Mouse (Mus musculus) thymus, adult 2 months (tissue): ENCODE data around the gene Wdfy3. TPM values are rescaled to one million over a fixed set of nuclear protein-coding genes. Genes with fewer than 3 reads are reported as not detected.

Experiments used
- DNase-seq: peaks from one replicate; pipeline ENCODE4 v3.0.0; 2021
- H3K27ac ChIP-seq: fragments of 200-500 bp; 2 replicates; pipeline ENCODE4 v1.5.1; 2012; ENCODE audit warnings: low read length, control low read depth; ENCODE audit not compliant: control insufficient read depth, insufficient read depth
- H3K27me3 ChIP-seq: fragments of 200-500 bp; 2 replicates; pipeline ENCODE4 v1.6.1; 2012; ENCODE audit warnings: mild to moderate bottlenecking, low read length, moderate library complexity, mixed read lengths; ENCODE audit not compliant: control insufficient read depth, insufficient read depth
- H3K36me3 ChIP-seq: fragments of 200-500 bp; 2 replicates; pipeline ENCODE4 v1.6.1; 2012; ENCODE audit warnings: mild to moderate bottlenecking, low read length, moderate library complexity; ENCODE audit not compliant: control insufficient read depth, insufficient read depth
- H3K4me1 ChIP-seq: fragments of 200-500 bp; replicated peaks from 2 replicates; pipeline ENCODE4 v1.6.1; 2012; ENCODE audit warnings: low read length; ENCODE audit not compliant: control insufficient read depth, insufficient read depth
- H3K4me3 ChIP-seq: fragments of 200-500 bp; 2 replicates; pipeline ENCODE4 v1.5.1; 2012; ENCODE audit warnings: mild to moderate bottlenecking, low read length, control low read depth, moderate library complexity; ENCODE audit not compliant: control insufficient read depth, insufficient read depth
- CTCF ChIP-seq: fragments of 200-500 bp; IDR thresholded peaks from 2 replicates; pipeline ENCODE4 v1.5.1; 2012; ENCODE audit warnings: mild to moderate bottlenecking, control low read depth, low read length, moderate library complexity, borderline replicate concordance; ENCODE audit not compliant: control insufficient read depth, poor library complexity, insufficient read depth; ENCODE audit errors: extremely low read depth
- POLR2A ChIP-seq: fragments of 200-500 bp; IDR thresholded peaks from 2 replicates; pipeline ENCODE4 v1.6.1; 2012; ENCODE audit warnings: mild to moderate bottlenecking, low read length, control low read depth, moderate library complexity; ENCODE audit not compliant: control insufficient read depth, poor library complexity, insufficient read depth; ENCODE audit errors: extremely low read depth
- WGBS: fragments of 180-500 bp; shearing (Covaris S2); methylation state at CpG from one replicate; pipeline ENCODE4 v1.1.7; 2018; 5-methylcytosine and 5-hydroxymethylcytosine counted together
- polyA plus RNA-seq: library from polyadenylated mRNA; depleted of rRNA; stranded (reverse); fragments of >200 nt; gene quantifications from 2 replicates; pipeline ENCODE4 v1.2.3, GENCODE M21; 2012

Gene Wdfy3
- polyA plus RNA-seq, 1 experiment = 6.8 TPM

DNA sequence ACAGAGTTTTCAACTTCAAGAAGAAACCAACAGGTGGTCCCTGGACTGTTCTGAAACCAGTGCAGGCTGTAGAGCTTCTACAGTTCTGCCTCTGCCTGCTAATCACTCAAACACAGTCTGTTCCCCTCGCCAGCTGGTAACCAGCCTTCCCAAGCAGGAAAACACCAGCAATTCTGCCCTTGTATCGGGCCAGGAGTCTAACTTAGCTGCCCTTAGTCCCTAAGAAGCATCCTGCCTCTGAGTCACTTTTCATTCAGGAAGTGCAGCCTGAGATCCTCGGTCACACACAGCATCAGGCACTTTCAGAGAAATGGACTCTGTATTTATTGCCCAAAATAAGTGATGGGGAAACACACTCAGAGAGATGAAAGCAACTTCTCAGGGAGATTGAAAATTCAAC lies 66.3 kb downstream of the Wdfy3 start:
- WGBS = 85% methylated on average over 3 of the region's 3 CpGs

GRCm38 (mm10) chr5:102001026-102001425 lies 68.7 kb downstream of the Wdfy3 start:
- WGBS = 93% methylated on average over 8 of the region's 8 CpGs

More for the DNA sequence above, 66.3 kb downstream of the Wdfy3 start:
- no peak for DNase-seq
- Histone ChIP-seq H3K27me3 (no peaks in the 10 kb centered on the region), H3K27ac (no peak overlapping the region), H3K4me1 (no peaks in the 10 kb centered on the region), H3K4me3 (no peak overlapping the region), H3K36me3 (no peaks in the 10 kb centered on the region)
- TF ChIP-seq CTCF = no peak
- TF ChIP-seq POLR2A = no peak

GRCm38 (mm10) chr5:101998971-101999370 lies 70.8 kb downstream of the Wdfy3 start:
- DNase-seq = no peak
- no peaks in the 10 kb centered on the region for H3K36me3 ChIP-seq
- 90% methylated on average over 6 of the region's 6 CpGs for WGBS
- H3K4me3 ChIP-seq = no peak overlapping the region
- TF ChIP-seq CTCF = no peak
- TF ChIP-seq POLR2A = no peak
- H3K27me3 ChIP-seq = no peaks in the 10 kb centered on the region
- H3K4me1 ChIP-seq = no peaks in the 10 kb centered on the region
- no peak overlapping the region for H3K27ac ChIP-seq

More at GRCm38 (mm10) chr5:102001026-102001425, 68.7 kb downstream of the Wdfy3 start:
- TF ChIP-seq CTCF (no peak), POLR2A (no peak)
- no peaks in the 10 kb centered on the region for H3K4me1 ChIP-seq
- H3K27me3 ChIP-seq = no peaks in the 10 kb centered on the region
- H3K36me3 ChIP-seq = no peaks in the 10 kb centered on the region
- DNase-seq = no peak
- H3K4me3 ChIP-seq = no peak overlapping the region
- no peak overlapping the region for H3K27ac ChIP-seq

GRCm38 (mm10) chr5:101996036-101996735 lies 73.5 kb downstream of the Wdfy3 start:
- H3K36me3 ChIP-seq = no peaks in the 10 kb centered on the region
- no peak overlapping the region for H3K4me3 ChIP-seq
- TF ChIP-seq CTCF (no peak), POLR2A (no peak)
- H3K27me3 ChIP-seq = no peaks in the 10 kb centered on the region
- DNase-seq = no peak
- 95% methylated on average over 11 of the region's 11 CpGs for WGBS
- H3K4me1 ChIP-seq = no peaks in the 10 kb centered on the region
- H3K27ac ChIP-seq = no peak overlapping the region

- DNase-seq = no peak
Measured at GRCm38 (mm10) chr5:101995451-101995995, 74.2 kb downstream of the Wdfy3 start.

DNA sequence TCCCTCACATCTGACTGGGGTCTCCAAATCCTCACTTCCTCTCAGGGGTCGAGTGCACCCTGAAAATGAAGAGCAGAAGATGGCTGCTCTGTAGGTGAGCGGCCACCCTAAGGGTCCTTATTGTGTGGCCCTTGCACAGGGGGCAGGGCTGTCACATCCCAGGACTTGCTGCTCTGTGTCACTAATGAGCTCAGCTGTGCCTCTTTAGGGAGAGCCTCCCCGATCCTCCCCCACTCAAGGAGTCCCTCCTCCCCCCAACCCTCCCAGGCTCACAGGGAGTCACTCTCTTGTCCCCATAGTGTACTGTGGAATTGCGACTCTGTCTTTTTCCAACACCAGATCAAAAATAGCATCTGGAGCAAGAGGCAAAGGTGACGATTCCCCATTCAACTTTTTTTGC lies 75.7 kb downstream of the Wdfy3 start:
- DNase-seq = no peak
- Histone ChIP-seq H3K27me3 (no peaks in the 10 kb centered on the region), H3K36me3 (no peaks in the 10 kb centered on the region), H3K4me1 (no peaks in the 10 kb centered on the region), H3K4me3 (no peak overlapping the region), H3K27ac (no peak overlapping the region)
- 84% methylated on average over 5 of the region's 5 CpGs for WGBS
- TF ChIP-seq CTCF (no peak), POLR2A (no peak)

More at GRCm38 (mm10) chr5:101995451-101995995, 74.2 kb downstream of the Wdfy3 start:
- Histone ChIP-seq H3K36me3 (no peaks in the 10 kb centered on the region), H3K27ac (no peak overlapping the region), H3K4me3 (no peak overlapping the region), H3K4me1 (no peaks in the 10 kb centered on the region), H3K27me3 (no peaks in the 10 kb centered on the region)
- no peak for TF ChIP-seq CTCF
- no peak for TF ChIP-seq POLR2A
- 87% methylated on average over 3 of the region's 3 CpGs for WGBS
